Mouse (Mus musculus): ENCODE measurements around the gene Cpne9.

DNA sequence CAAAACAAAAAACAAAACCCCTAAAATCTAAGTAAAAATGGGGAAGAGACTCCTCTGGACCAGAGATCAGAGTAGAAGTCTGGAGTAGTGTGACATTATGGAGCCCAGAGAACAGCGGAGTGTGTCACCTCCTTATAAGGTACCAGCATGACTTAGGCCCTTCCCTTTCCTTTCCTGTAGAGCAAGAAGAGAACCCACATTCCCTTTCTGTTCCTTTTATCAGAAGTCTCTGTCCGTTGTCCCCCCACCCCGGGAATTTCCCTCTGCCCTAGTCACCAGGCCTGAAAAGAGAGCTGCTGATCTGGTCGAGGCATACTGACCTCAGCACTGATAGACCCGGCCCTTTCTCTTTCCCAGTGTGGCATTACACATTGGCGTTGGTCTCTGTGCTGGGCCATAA is 43.7 kb upstream of the Cpne9 start:
- TF ChIP-seq ZNF384 (IDR thresholded peaks at IDR 0.05; ENCODE audit: low read depth, low read length) (no peak), HCFC1 (IDR thresholded peaks at IDR 0.05; ENCODE audit: borderline replicate concordance, insufficient read depth, low read length) (no peak), MAFK (IDR thresholded peaks at IDR 0.05; ENCODE audit: insufficient read depth, low read depth, low read length) (no peak), CHD2 (IDR thresholded peaks at IDR 0.05; ENCODE audit: low read depth, low read length) (no peak), ZC3H11A (IDR thresholded peaks at IDR 0.05; ENCODE audit: borderline replicate concordance, low read depth, low read length) (no peak)

All from ES-E14 (cell line).